Mouse (Mus musculus) heart, postnatal 10 days (tissue): Measurements from ENCODE around the gene Dedd. TPM values are rescaled to one million over a fixed set of nuclear protein-coding genes. Genes with fewer than 3 reads are reported as not detected.
A peak's percentile ranks its signal among the peaks of the same experiment; 100 is the strongest.

Source experiments
- DNase-seq, 2 experiments: peaks; one replicate each; pipeline ENCODE4 v3.0.0; 2021
- intact Hi-C: fragments of 180-260 bp; cut with DNase I; formaldehyde crosslinking; loops from one replicate; pipeline ENCODE4 v1.15.1; 2025
- total RNA-seq, 2 experiments: library from RNA; stranded (reverse); gene quantifications; 2 replicates each; pipeline ENCODE4 v1.2.3; 2021

Gene Dedd
- total RNA-seq, 2 experiments from 2014 or later = 23.6 to 26.3 TPM

- intact Hi-C loops = loop anchor here (5.0 kb wide), 1 partner anchor 244 kb away; the partner anchor contains the start of gene Cfap126
These were observed 26.9 kb downstream of the Dedd start for GRCm38 (mm10) chr1:171355812-171356340.

GRCm38 (mm10) chr1:171356814-171357213 is 27.9 kb downstream of the Dedd start:
- DNase-seq = no peak
- intact Hi-C loops = loop anchor here (1.0 to 5.0 kb wide), 2 partner anchors 36 to 245 kb away; partner anchors contain the start of gene Cfap126

More at GRCm38 (mm10) chr1:171355812-171356340, 26.9 kb downstream of the Dedd start:
- no peak for DNase-seq

GRCm38 (mm10) chr1:171358421-171358820 is 29.5 kb downstream of the Dedd start:
- intact Hi-C loops = loop anchor here (5.0 kb wide), 1 partner anchor 246 kb away; the partner anchor contains the start of gene Cfap126
- peak in 1 of 2 experiments; percentile 29 for DNase-seq

GRCm38 (mm10) chr1:171360253-171360652 is 31.3 kb downstream of the Dedd start:
- DNase-seq = no peak
- intact Hi-C loops = loop anchor here (2.0 kb wide), 2 partner anchors 51 to 207 kb away; partner anchors contain the start of gene Usf1

GRCm38 (mm10) chr1:171360656-171361055 is 31.7 kb downstream of the Dedd start, which contains the start of gene Klhdc9:
TSS of gene Klhdc9 (minus strand) at chr1:171360798.
- intact Hi-C loops = loop anchor here (1.0 to 2.0 kb wide), 3 partner anchors 50 to 206 kb away; partner anchors contain the start of gene Usf1
- peak; percentile 88 to 94 for DNase-seq

- DNase-seq = peak; percentile 79 to 87
These were observed 32.5 kb downstream of the Dedd start for GRCm38 (mm10) chr1:171361106-171362103.

GRCm38 (mm10) chr1:171365934-171366333 is 37.0 kb downstream of the Dedd start:
- intact Hi-C loops = no loop called here
- no peak for DNase-seq

More at GRCm38 (mm10) chr1:171361106-171362103, 32.5 kb downstream of the Dedd start:
- intact Hi-C loops = loop anchor here (1.0 to 2.0 kb wide), 3 partner anchors 49 to 205 kb away; partner anchors contain the start of gene Usf1

- no peak for DNase-seq
- intact Hi-C loops = no loop called here
These were observed 41.1 kb downstream of the Dedd start, which contains the start of gene Nectin4 for GRCm38 (mm10) chr1:171369845-171370556. TSS of gene Nectin4 (plus strand) at chr1:171370099.

- no peak for DNase-seq
- intact Hi-C loops = no loop called here
These were observed 43.9 kb downstream of the Dedd start for GRCm38 (mm10) chr1:171372880-171373279.

GRCm38 (mm10) chr1:171373946-171374345 is 45.0 kb downstream of the Dedd start:
- intact Hi-C loops = no loop called here
- DNase-seq = no peak

- intact Hi-C loops = no loop called here
- DNase-seq = no peak
These were observed 46.7 kb downstream of the Dedd start for GRCm38 (mm10) chr1:171375646-171376097.

- intact Hi-C loops = no loop called here
- no peak for DNase-seq
These were observed 49.4 kb downstream of the Dedd start for GRCm38 (mm10) chr1:171378298-171378697.

GRCm38 (mm10) chr1:171379935-171380599 is 51.1 kb downstream of the Dedd start:
- intact Hi-C loops = loop anchor here (2.0 kb wide), 1 partner anchor 59 kb away; no protein-coding TSS in a partner anchor
- peak; percentile 80 to 90 for DNase-seq

GRCm38 (mm10) chr1:171382096-171382620 is 53.2 kb downstream of the Dedd start:
- intact Hi-C loops = no loop called here
- DNase-seq = no peak

GRCm38 (mm10) chr1:171384361-171384760 is 55.4 kb downstream of the Dedd start:
- no peak for DNase-seq
- intact Hi-C loops = no loop called here

- DNase-seq = no peak
- intact Hi-C loops = no loop called here
These were observed 56.2 kb downstream of the Dedd start for GRCm38 (mm10) chr1:171385171-171385570.

- peak; percentile 28 to 29 for DNase-seq
- intact Hi-C loops = no loop called here
These were observed 58.2 kb downstream of the Dedd start for GRCm38 (mm10) chr1:171387099-171387498.

GRCm38 (mm10) chr1:171388376-171389102 is 59.6 kb downstream of the Dedd start, which contains the start of gene Arhgap30:
TSS of gene Arhgap30 (plus strand) at chr1:171388954.
- peak; percentile 42 to 58 for DNase-seq
- intact Hi-C loops = no loop called here

GRCm38 (mm10) chr1:171390101-171390500 is 61.2 kb downstream of the Dedd start:
- peak in 1 of 2 experiments; percentile 26 for DNase-seq
- intact Hi-C loops = no loop called here
